Mouse (Mus musculus) left cerebral cortex, postnatal 36 days (tissue): ENCODE results near the gene Lyst. TPM values are rescaled to one million over a fixed set of nuclear protein-coding genes. Genes with fewer than 3 reads are reported as not detected.
A peak's percentile ranks its signal among the peaks of the same experiment; 100 is the strongest.

Experiments
- DNase-seq, 2 experiments: peaks; one replicate each; pipeline ENCODE4 v3.0.0; 2021 to 2022; ENCODE audit warnings: low spot score in 2 of 2, mixed read lengths in 1 of 2
- intact Hi-C: fragments of 180-260 bp; cut with DNase I; formaldehyde crosslinking; loops from one replicate; pipeline ENCODE4 v1.15.1; 2025
- total RNA-seq, 2 experiments: library from RNA; stranded (reverse); gene quantifications; 2 replicates each; pipeline ENCODE4 v1.2.3; 2021

The Lyst gene
- total RNA-seq, 2 experiments from 2014 or later, result 45.5 to 63.6 TPM

- no peak for DNase-seq
- intact Hi-C loops, result no loop called here
Observed at GRCm38 (mm10) chr13:13572060-13572835, 17.9 kb upstream of the Lyst start.

- intact Hi-C loops, result no loop called here
- DNase-seq, result no peak
Observed at GRCm38 (mm10) chr13:13572941-13573340, 17.3 kb upstream of the Lyst start.

GRCm38 (mm10) chr13:13573572-13574257 lies 16.5 kb upstream of the Lyst start:
- peak; percentile 48 to 67 for DNase-seq
- intact Hi-C loops, result no loop called here

- intact Hi-C loops, result no loop called here
- peak; percentile 48 to 73 for DNase-seq
Observed at GRCm38 (mm10) chr13:13574258-13574870, 15.8 kb upstream of the Lyst start.

- no peak for DNase-seq
- intact Hi-C loops, result no loop called here
Observed at GRCm38 (mm10) chr13:13575106-13575505, 15.1 kb upstream of the Lyst start.

GRCm38 (mm10) chr13:13576469-13577205 lies 13.6 kb upstream of the Lyst start:
- intact Hi-C loops, result no loop called here
- DNase-seq, result no peak

GRCm38 (mm10) chr13:13581988-13582387 lies 8.2 kb upstream of the Lyst start:
- intact Hi-C loops, result no loop called here

GRCm38 (mm10) chr13:13583473-13583872 lies 6.7 kb upstream of the Lyst start:
- intact Hi-C loops, result no loop called here
- DNase-seq, result no peak

More at GRCm38 (mm10) chr13:13581988-13582387, 8.2 kb upstream of the Lyst start:
- no peak for DNase-seq

GRCm38 (mm10) chr13:13587653-13588184 lies 2.5 kb upstream of the Lyst start:
- intact Hi-C loops, result no loop called here

GRCm38 (mm10) chr13:13588518-13588917 lies 1.7 kb upstream of the Lyst start:
- DNase-seq, result no peak
- intact Hi-C loops, result no loop called here

More at GRCm38 (mm10) chr13:13587653-13588184, 2.5 kb upstream of the Lyst start:
- DNase-seq, result no peak

GRCm38 (mm10) chr13:13589032-13589431 lies 1.2 kb upstream of the Lyst start:
- DNase-seq, result no peak
- intact Hi-C loops, result no loop called here

GRCm38 (mm10) chr13:13591892-13592291 lies 1.7 kb downstream of the Lyst start:
- intact Hi-C loops, result loop anchor here (5.0 kb wide), 1 partner anchor 40 kb away; no protein-coding TSS in a partner anchor
- DNase-seq, result no peak

GRCm38 (mm10) chr13:13596424-13597044 lies 6.3 kb downstream of the Lyst start:
- intact Hi-C loops, result no loop called here
- no peak for DNase-seq

- intact Hi-C loops, result no loop called here
- DNase-seq, result no peak
Observed at GRCm38 (mm10) chr13:13597896-13598295, 7.7 kb downstream of the Lyst start.

GRCm38 (mm10) chr13:13601407-13601806 lies 11.2 kb downstream of the Lyst start:
- intact Hi-C loops, result no loop called here
- no peak for DNase-seq

GRCm38 (mm10) chr13:13606149-13606548 lies 16.0 kb downstream of the Lyst start:
- intact Hi-C loops, result no loop called here
- no peak for DNase-seq

GRCm38 (mm10) chr13:13608311-13608710 lies 18.1 kb downstream of the Lyst start:
- intact Hi-C loops, result no loop called here
- DNase-seq, result no peak

- intact Hi-C loops, result loop anchor here (5.0 kb wide), 1 partner anchor 62 kb away; no protein-coding TSS in a partner anchor
- DNase-seq, result no peak
Observed at GRCm38 (mm10) chr13:13609655-13610054, 19.5 kb downstream of the Lyst start.

- intact Hi-C loops, result loop anchor here (2.0 to 5.0 kb wide), 2 partner anchors 66 to 96 kb away; no protein-coding TSS in a partner anchor
- no peak for DNase-seq
Observed at GRCm38 (mm10) chr13:13612882-13613281, 22.7 kb downstream of the Lyst start.
